Mouse (Mus musculus) heart, postnatal 0 days (tissue): ENCODE results near the gene Cdk8.
"Not testable (repeated sequence)": the region's sequence is repeated elsewhere in the genome, so short reads cannot be mapped to it uniquely, and the experiment has no call there.

Source experiments
- CTCF ChIP-seq: IDR thresholded peaks from 2 replicates; pipeline ENCODE4 v1.5.1; 2016; ENCODE audit warnings: antibody characterized with exemption, control low read depth, low read depth
- EP300 ChIP-seq: IDR thresholded peaks from 2 replicates; pipeline ENCODE4 v1.6.1; 2016; ENCODE audit warnings: antibody characterized with exemption, low read depth

- TF ChIP-seq CTCF, EP300: not testable (repeated sequence)
Observed at GRCm38 (mm10) chr5:146185204-146185603, 45.8 kb upstream of the Cdk8 start, which contains the start of gene 1700001J03Rik.
